Mouse (Mus musculus): ENCODE data around the gene Dram1.

Gene Dram1

DNA sequence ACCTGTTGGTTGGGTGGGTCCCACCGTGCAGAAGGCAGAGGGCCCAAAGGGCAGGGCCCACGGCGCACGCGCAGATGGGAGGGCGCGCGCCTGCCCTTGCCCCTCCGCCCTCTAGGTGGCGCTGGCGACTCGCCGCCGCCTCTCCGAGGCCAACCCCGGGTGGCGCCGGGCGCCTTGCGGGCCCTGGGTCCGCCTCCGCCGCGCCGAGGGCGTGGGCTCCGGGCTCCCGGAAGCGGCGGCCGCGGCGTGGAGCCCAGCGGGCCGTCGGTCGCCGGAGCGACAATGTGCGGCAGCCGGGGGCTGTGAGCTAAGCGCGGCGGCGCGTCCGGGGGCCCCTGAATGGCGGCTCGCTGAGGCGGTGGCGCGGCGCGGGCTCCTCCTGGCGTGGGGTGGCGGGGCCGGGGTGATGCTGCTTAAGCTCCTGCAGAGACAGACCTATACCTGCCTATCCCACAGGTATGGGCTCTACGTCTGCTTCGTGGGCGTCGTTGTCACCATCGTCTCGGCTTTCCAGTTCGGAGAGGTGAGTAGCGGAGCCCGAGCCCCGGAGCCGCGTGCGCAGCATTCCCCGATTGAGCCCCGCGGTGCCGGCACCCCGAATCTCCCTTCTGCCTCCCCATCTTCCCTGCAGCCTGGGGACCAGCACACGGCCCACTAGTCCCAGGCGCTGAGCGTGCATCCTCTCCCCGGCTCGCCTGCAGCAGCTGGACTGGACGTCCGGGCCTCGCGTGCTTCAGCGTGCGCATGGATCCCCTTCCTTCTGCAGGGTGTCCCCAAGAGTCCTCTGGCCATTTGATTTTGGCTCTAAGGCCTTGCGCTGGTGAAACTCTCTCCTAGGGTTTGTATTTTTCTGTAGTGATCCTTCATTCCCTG, at the start of gene Dram1, which contains the start of gene Gnptab:
TSS of gene Dram1 (minus strand) at position 68 of the 873 bp plus-strand sequence.
TSS of gene Gnptab (plus strand) at position 120 of the 873 bp plus-strand sequence.
- peak; percentile 72 for DNase-seq (ENCODE audit: low read depth, low spot score)

DNA sequence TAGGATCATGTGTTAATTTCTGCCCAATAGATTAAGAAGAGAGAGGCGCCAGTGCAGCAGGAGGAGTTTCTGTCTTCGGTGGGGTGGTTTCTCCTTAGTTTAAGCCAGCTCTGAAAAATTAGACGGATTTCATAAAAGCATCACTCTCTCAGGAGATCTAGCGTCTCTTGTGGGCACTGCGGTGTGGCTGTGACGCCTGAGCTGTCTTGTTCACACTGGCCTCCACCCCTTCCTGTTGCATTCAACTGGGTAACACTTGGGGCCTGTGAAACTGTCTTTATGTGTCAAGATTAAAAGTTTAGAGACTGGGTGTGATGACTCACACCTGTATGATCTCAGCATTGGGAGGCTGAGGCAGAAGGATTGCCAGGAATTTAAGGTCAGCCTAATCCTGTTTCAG, 49.1 kb upstream of the Dram1 start:
- DNase-seq (ENCODE audit: low read depth, low spot score): no peak

- no peak for DNase-seq (ENCODE audit: low read depth, low spot score)
Measured at GRCm38 (mm10) chr10:88426896-88427295, 48.0 kb upstream of the Dram1 start.

DNA sequence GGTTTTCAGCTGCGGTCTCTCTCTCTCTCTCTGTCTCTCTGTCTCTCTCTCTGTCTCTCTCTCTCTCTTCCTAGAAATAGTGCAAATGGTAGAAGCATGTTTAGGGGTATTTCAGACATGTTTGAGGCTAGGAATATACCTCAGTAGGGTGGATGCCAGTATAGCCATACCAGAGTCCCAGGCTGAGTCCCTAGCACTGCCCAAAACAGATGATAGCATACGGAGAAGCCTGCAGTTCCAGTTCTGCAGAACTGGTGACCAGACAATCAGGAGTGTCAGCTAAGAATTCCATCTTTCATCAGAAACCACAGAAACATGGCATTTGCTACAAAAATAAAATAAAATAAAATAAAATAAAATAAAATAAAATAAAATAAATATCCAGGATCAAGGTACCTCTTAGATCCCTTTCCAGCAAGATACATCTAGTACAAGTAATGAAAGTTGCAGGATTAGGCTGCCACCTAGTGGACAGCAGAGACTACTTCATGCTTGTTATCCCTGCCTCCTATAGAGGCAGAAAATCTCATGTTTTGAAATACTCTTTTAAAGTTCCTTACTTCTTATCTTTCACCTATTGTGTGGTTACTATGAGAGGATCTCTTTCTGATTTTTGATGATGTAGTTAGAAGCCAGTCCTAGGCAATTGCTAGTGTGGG, 47.4 kb upstream of the Dram1 start:
- peak; percentile 86 for DNase-seq (ENCODE audit: low read depth, low spot score)

DNA sequence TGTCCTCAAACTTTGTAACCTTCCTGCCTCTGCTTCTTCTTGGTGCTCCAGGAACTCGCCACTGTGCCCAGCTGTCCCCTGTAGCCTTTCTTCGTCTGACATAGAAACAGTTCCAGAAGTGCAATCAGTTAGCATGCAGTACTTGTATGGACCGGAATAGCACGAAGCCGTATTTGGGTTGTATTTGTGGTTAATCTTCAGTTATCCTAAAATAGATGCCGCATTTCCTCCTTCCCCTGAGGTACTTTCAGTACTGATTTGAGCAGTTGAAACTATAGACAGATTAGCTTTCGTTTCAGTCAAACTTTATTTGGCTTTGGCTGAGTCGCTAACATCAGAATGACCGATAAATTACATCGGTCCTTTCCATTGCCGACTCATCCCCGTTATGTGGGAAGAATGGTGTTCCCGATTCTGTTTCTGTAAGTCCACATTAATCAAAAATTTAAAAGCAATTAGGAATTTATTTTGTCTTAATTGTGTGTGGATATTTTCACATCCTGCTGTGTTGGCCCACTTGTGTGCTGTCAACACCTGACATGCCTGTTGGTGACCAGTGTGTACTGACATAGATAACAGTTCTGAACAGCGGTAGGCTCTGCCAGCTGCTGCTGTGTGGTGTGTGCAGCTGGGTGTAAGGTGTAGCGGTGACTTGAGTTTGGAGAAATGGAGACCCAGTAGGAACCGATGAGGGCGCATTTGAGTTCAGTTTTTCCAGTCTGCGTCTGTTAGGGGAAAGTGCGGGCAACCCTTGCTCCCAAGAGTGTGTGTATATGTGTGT, 42.0 kb upstream of the Dram1 start:
- DNase-seq (ENCODE audit: low read depth, low spot score): no peak

DNA sequence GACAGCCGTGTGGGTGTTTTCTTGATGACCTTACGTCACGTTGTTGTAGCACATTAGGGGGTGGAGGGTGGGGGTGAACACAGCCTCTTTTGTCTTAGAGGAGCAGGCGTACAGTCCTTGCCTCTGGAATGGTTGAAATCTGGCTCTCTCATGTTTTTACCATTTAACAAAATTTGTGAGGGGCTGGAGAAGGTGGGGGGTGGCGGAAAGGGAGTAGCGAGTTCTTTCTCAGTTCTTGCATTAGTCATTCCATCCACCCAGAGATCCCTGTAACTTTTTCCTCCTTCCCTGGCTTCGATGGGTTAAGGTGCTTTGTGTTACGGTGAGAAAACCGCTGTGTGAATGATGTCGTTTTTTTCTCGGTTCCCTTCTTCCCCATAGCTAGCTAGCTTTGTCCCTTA, 41.3 kb upstream of the Dram1 start:
- DNase-seq (ENCODE audit: low read depth, low spot score): peak; percentile 20

DNA sequence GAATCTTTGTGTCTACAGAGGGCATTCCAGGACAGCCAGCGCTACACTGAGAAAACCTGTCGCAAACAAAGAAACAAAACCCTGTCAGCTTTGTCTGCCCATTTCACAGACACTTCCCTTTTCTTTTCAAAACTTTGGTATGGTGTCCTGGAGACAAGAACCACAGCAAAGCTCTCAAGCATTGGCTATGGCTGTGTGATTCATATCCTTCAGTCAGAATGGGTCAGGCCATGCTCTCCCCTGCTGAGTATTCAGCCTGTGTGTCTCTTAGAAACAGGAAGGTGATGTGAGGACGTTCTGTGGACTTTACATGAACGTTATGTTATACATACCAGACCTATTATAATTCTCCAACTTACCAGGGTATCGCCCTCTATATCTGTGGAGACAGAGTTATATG, 38.8 kb upstream of the Dram1 start:
- DNase-seq (ENCODE audit: low read depth, low spot score): no peak

GRCm38 (mm10) chr10:88412290-88412995, 33.6 kb upstream of the Dram1 start:
- DNase-seq (ENCODE audit: low read depth, low spot score): no peak

DNA sequence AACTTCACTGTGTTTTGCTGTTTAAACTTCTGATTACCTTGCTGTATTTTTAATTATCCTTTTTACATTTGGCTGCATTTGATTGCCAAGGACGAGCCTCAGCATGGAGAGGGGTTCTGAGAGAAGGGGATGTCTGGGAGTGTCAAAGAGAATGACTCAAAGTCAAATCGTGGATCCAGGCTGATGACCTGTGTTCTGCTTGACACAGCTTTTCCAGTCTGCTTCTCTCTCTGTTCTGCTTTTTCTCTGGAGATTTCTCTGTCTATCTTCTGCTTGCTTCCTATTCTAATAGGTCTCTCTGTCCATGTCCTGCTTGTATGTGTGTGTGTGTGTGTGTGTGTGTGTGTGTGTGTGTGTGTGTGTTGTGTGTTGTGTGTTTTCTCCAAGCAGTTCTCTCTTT, 30.9 kb upstream of the Dram1 start:
- no peak for DNase-seq (ENCODE audit: low read depth, low spot score)

DNA sequence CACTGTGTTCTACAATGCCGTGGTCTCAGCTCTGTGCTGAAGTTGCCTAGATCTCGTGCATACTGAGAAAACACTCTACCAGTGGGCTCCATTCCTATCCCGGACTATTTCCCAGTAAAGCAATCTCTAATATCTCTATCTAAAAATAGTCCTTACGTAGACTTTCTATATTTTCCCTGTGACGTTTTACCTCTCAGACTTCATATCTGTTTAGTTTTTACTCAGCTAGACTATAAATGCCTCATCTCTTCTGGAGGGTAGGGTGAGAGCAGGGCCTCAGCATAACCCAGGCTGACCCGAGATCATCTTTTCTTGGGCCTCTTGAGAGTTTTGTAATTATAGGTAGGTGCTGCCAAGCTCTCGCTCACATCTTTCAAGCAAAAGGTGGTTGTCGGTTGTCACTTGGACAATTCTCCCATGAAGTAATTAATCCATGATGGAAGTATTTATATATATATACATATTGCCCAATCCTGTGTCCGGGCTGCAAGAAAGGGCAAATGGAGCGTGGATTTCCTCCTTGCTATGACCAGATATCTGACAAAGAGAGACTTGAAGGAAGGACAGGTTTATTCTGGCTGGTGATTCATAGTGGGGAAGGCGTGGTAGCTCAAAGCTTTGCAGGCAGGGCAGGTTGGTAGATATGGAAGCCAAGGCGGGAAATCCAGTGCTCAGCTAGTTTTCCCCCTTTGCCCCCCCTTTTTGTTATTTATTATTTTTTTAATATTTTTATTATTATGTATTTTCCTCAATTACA, 29.2 kb upstream of the Dram1 start:
- DNase-seq (ENCODE audit: low read depth, low spot score): no peak

GRCm38 (mm10) chr10:88405812-88406211, 26.9 kb upstream of the Dram1 start:
- DNase-seq (ENCODE audit: low read depth, low spot score): peak; percentile 66

GRCm38 (mm10) chr10:88404220-88404619, 25.3 kb upstream of the Dram1 start:
- no peak for DNase-seq (ENCODE audit: low read depth, low spot score)

DNA sequence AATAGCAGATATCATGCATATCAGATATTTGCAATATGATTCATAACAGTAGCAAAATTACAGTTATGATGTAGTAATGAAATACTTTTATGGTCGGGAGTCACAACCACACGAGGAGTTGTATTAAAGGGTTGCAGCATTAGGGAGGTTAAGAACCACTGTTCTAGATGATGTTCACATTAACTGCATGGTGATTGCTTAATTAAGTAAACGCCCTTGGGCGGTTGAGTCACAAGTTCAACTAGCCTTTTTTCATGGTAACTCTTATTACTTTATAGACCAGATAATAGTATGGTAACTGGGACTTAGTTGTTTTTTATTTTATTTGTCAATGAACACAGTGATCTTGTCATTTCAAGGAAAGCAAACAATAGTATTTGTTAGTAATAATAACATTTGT, 24.1 kb upstream of the Dram1 start:
- DNase-seq (ENCODE audit: low read depth, low spot score): no peak

DNA sequence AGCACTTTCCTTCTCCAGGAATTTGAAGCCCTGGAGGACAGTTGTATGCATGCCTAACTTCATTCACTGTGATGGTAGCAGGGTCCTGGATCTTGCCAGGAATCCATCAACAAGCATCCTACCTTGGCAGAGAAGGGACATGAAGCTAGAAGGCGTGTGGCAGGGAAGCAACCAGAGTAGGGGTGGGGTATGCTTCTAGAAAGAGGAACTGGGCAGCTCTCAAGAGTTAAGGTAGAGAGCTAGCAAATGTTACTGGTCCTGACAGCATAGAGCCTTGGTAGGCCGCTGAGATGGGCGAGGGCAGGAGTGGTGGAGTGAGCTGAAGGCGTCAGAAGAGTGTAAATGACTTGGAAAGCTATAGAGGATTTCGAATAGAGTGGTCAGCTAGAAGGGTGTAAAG, 20.4 kb upstream of the Dram1 start:
- no peak for DNase-seq (ENCODE audit: low read depth, low spot score)

- DNase-seq (ENCODE audit: low read depth, low spot score): no peak
Measured at GRCm38 (mm10) chr10:88398668-88399243, 19.9 kb upstream of the Dram1 start.

DNA sequence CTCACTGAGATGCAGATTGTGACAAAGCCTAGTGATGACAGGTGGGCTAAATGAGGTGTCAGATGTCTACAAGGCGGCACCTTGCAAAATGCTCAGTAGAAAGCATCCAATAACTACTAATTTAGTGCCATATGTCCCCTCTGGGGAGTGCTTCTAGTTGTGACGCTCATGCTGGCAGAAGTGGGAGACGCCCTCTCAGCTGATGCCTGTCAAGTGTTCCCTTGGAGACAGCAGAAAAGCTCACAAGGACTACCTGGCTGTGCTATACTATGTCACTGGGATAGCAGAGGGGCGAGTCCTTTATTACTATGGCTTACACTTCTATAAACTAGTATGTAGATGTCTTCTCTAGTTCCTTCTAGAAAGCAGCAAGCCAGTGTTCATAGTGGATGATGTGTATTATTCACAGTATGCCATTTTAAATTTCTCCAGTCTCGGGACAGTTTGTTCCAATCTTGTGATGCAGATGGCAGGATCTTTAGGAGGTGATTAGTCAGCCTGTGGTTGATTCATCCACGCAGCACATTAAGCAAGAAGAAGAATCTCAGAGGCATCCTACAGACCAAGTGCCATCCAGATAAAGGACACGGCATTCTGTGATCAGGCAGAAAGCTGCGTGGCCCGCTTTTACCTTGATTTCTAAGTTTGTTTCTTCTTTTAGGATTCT, 13.4 kb upstream of the Dram1 start:
- DNase-seq (ENCODE audit: low read depth, low spot score): peak; percentile 54

DNA sequence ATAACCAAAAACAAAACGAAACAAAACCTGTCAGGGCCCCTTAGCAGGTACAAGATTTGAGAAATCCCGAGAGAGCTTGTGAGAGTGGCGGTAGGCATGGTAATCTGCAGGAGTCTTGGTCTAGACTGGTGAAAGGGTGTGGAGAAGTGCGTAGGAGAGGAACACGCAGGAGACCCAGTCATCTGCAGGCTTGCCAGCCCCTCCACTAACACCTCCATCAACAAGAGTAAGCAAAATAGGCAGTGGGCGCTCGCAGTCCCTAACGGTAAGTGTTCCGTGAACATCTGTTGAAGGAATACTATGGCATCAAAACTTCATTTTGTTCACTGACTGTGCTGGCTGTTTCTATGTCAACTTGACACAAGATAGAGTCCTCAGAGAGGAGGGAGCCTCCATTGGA, 12.6 kb upstream of the Dram1 start:
- no peak for DNase-seq (ENCODE audit: low read depth, low spot score)

GRCm38 (mm10) chr10:88390096-88390790, 11.4 kb upstream of the Dram1 start:
- DNase-seq (ENCODE audit: low read depth, low spot score): peak; percentile 81

DNA sequence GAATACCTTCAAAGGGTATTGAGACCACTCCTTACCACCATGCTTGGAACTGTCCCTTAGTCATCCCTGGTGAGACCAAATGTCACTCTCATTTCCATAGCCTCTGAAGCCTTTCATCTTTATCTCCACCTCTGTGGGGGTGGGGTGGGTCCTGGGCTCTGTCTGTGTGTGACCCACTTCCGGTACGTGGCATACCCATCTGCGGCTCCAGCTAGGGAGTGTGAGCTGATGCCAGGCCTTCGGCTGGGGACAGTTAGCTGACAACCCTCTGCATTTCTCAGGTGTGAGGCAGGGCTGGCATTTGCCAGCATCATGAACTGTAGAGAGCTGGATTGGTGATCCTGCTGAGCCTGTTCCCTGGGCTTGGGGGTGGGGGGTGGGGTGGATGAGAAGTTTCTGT, 10.7 kb upstream of the Dram1 start:
- peak; percentile 34 for DNase-seq (ENCODE audit: low read depth, low spot score)
